8 mouse cellular contexts compared by ENCODE assay signal in the genomic region with DNA sequence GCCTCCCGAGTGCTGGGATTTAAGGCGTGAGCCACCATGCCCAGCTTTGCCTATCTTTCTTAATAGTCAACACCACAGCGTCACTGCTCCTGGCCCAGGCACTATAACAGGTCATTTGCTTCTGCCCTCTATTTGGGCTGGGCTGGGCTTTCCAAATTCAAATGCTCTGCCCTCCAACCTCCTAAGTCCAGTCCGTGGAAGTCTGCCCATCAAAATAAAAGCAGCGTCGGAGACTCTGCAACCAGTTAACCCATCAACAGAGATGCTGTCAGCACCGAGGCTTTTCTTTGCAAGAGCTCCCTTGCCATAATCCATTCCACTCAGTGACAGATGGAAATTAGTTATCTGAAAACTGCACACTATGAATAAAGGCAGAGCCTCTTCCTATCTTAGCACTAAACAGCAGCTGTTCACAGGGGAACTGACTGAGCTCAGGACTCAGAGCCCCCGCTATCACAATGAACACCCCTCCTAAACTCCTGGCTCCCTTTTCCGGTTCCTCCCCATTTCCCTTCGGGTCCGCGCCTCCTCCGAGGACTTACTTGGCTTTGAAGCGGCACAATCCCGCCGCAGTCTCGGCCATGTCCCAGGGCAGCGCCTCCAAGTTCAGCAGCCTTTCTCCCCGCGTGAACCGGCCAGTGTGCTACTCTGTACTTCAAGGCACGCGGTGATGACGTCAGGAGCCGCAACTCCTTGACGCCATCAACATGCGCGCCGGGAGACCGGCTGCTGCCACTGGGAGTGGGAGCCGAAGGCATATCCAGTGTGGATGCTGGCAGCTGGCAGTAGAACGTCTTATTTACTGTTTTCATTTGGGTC. TPM values are rescaled to one million over a fixed set of nuclear protein-coding genes. Genes with fewer than 3 reads are reported as not detected.
DNase-seq lines count a peak whose midpoint lies in the region; ATAC-seq and TF ChIP-seq lines count a peak whose summit lies in the region.

Gene Tbl3 (minus strand): TSS at position 679 of the 819 bp plus-strand sequence.

- peak within 1 kb of the TSS; percentile 66 for H3K9ac ChIP-seq in hindbrain, postnatal 0 days (replicated peaks; ENCODE audit: low read length)

- peaks cover 19% of the 10 kb centered on the region for H3K36me3 ChIP-seq in hindbrain, postnatal 0 days (ENCODE audit: insufficient read depth, low read length)

- DNase-seq in T-cell, adult 2 months (ENCODE audit: low spot score), result peak; percentile 92
- peak; percentile 95 to 96 for DNase-seq in cerebellum, postnatal 4 days (ENCODE audit: low spot score in 2 of 2)
- peak; percentile 94 for DNase-seq in gastrocnemius, adult 2 months
- DNase-seq in hindbrain, postnatal 0 days (ENCODE audit: low spot score), result peak; percentile 98
- peak; percentile 93 to 98 for DNase-seq in left cerebral cortex, adult 2 months (ENCODE audit: extremely low spot score in 1 of 2, low spot score in 2 of 2)
- peak; percentile 97 to 98 for DNase-seq in right cerebral cortex, adult 2 months (ENCODE audit: low spot score in 2 of 2)
- DNase-seq in urinary bladder, postnatal 14 days (ENCODE audit: low spot score), result peak; percentile 92

- ATAC-seq in hindbrain, postnatal 0 days, result peak; percentile 93
- peak; percentile 96 for ATAC-seq in megakaryocyte, adult 5-6 weeks (ENCODE audit: poor library complexity, severe bottlenecking)

- intact Hi-C loops in gastrocnemius, adult 2 months (cut with DNase I), result loop anchor here (1.0 kb wide), 1 partner anchor 12 kb away; no protein-coding TSS in a partner anchor
- intact Hi-C loops in left cerebral cortex, adult 2 months (cut with DNase I), result no loop called here

- peaks cover 3% of the 10 kb centered on the region; the same call in 1 of the 2 replicates for H3K4me1 ChIP-seq in hindbrain, postnatal 0 days (ENCODE audit: insufficient read depth, low read length)

- peak within 1 kb of the TSS; percentile 70 for H3K4me2 ChIP-seq in hindbrain, postnatal 0 days (ENCODE audit: low read depth, low read length)

- WGBS in hindbrain, postnatal 0 days, result 4% methylated on average over 32 of the region's 32 CpGs

- H3K9me3 ChIP-seq in hindbrain, postnatal 0 days (ENCODE audit: low read length), result no peaks in the 10 kb centered on the region

- TF ChIP-seq CTCF in gastrocnemius, adult 2 months (IDR thresholded peaks at IDR 0.05), result no peak
- TF ChIP-seq CTCF in hindbrain, postnatal 0 days (IDR thresholded peaks at IDR 0.05; ENCODE audit: low read depth), result no peak
- no peak for TF ChIP-seq CTCF in left cerebral cortex, adult 2 months (IDR thresholded peaks at IDR 0.05)

- H3K27ac ChIP-seq in gastrocnemius, adult 2 months, result peak within 1 kb of the TSS; percentile 86
- H3K27ac ChIP-seq in hindbrain, postnatal 0 days, result peak within 1 kb of the TSS; percentile 78
- H3K27ac ChIP-seq in left cerebral cortex, adult 2 months, result peak within 1 kb of the TSS; percentile 65

- peak within 1 kb of the TSS; percentile 75 for H3K4me3 ChIP-seq in gastrocnemius, adult 2 months
- peak within 1 kb of the TSS; percentile 72 for H3K4me3 ChIP-seq in hindbrain, postnatal 0 days (ENCODE audit: low read length)
- H3K4me3 ChIP-seq in left cerebral cortex, adult 2 months, result peak within 1 kb of the TSS; percentile 94

- no peaks in the 10 kb centered on the region for H3K27me3 ChIP-seq in hindbrain, postnatal 0 days (ENCODE audit: insufficient read depth, low read length)

RNA-seq across cellular contexts. Expression of gene Tbl3, which starts in this region (rescaled TPM):
- total RNA-seq in gastrocnemius, adult 2 months (2021), result 10 to 100 TPM; 15.5 to 16.7 TPM
- total RNA-seq in hindbrain, postnatal 0 days (2014; rRNA removed), result 53.2 and 55.2 TPM in 2 replicates
- 43.5 and 49.2 TPM in 2 replicates for polyA plus RNA-seq in hindbrain, postnatal 0 days (2015; fragmentation: Nextera tagmentation; extraction: Ambion mirVana)
- 10 to 100 TPM; 24.7 to 26.4 TPM for total RNA-seq in left cerebral cortex, adult 2 months (2021)
- 9.1 and 10.3 TPM in 2 replicates for total RNA-seq in megakaryocyte, adult 5-6 weeks (2015)
- total RNA-seq in megakaryocyte, adult 5-6 weeks (2017), result 15.6 and 21.3 TPM in 2 replicates

Comparison
In these comparisons a context has a peak if more than half of its experiments do, and no peak if none do; other contexts are left out.
1. Peak in every context shown above with its lines: DNase-seq, ATAC-seq, H3K4me3 ChIP-seq and H3K27ac ChIP-seq.